Mouse (Mus musculus) midbrain, embryonic 13.5 days (tissue): Measurements from ENCODE around the gene Spem1. TPM values are rescaled to one million over a fixed set of nuclear protein-coding genes. Genes with fewer than 3 reads are reported as not detected.

Source experiments
- ATAC-seq: fragments of 200-750 bp; cut with Nextera tagmentation; 2 replicates; pipeline ENCODE4 v1.8.0; 2017; ENCODE audit warnings: mild to moderate bottlenecking, moderate TSS enrichment, moderate library complexity
- H3K27ac ChIP-seq: fragments of 300-500 bp; sonication (generic); 2 replicates; pipeline ENCODE4 v1.5.1; 2015; ENCODE audit warnings: inconsistent platforms, mild to moderate bottlenecking, moderate library complexity
- H3K27me3 ChIP-seq: fragments of 300-500 bp; sonication (generic); 2 replicates; pipeline ENCODE4 v1.6.1; 2015; ENCODE audit warnings: mild to moderate bottlenecking, inconsistent platforms
- H3K36me3 ChIP-seq: fragments of 300-500 bp; sonication (generic); 2 replicates; pipeline ENCODE4 v1.6.1; 2015; ENCODE audit warnings: mild to moderate bottlenecking, inconsistent platforms
- H3K4me1 ChIP-seq: fragments of 300-500 bp; sonication (generic); replicated peaks from 2 replicates; pipeline ENCODE4 v1.6.1; 2015; ENCODE audit warnings: inconsistent platforms
- H3K4me2 ChIP-seq: fragments of 300-500 bp; sonication (generic); replicated peaks from 2 replicates; pipeline ENCODE4 v1.6.1; 2015; ENCODE audit warnings: moderate library complexity, mild to moderate bottlenecking, inconsistent platforms
- H3K4me3 ChIP-seq: fragments of 300-500 bp; sonication (generic); replicated peaks from 2 replicates; pipeline ENCODE4 v1.5.1; 2015; ENCODE audit warnings: mild to moderate bottlenecking, inconsistent platforms
- H3K9ac ChIP-seq: fragments of 300-500 bp; sonication (generic); replicated peaks from 2 replicates; pipeline ENCODE4 v1.6.1; 2015; ENCODE audit warnings: mild to moderate bottlenecking, inconsistent platforms
- H3K9me3 ChIP-seq: fragments of 300-500 bp; sonication (generic); 2 replicates; pipeline ENCODE4 v1.6.1; 2016; ENCODE audit warnings: mild to moderate bottlenecking, inconsistent platforms
- WGBS: fragments of 180-500 bp; shearing (Covaris S2); methylation state at CpG from one replicate; pipeline ENCODE4 v1.1.7; 2015; 5-methylcytosine and 5-hydroxymethylcytosine counted together
- polyA plus RNA-seq: library from polyadenylated mRNA; unstranded; fragments of >200 nt; fragmentation: Nextera tagmentation; extraction: Ambion mirVana; gene quantifications from 2 replicates; pipeline ENCODE4 v1.2.1, GENCODE M21; 2015

Spem1 gene
- polyA plus RNA-seq, 1 experiment from 2014 or later = 0.51 TPM

GRCm38 (mm10) chr11:69804972-69805909 lies 16.7 kb downstream of the Spem1 start, which contains the start of gene Tmem102:
Gene Tmem102, minus strand, starts transcription at chr11:69805624.
- peak within 1 kb of the TSS; percentile 59; the same call in 1 of the 2 replicates for H3K4me3 ChIP-seq
- ATAC-seq = no peak
- H3K27me3 ChIP-seq = peaks cover 44% of the 10 kb centered on the region
- WGBS = 6% methylated on average over 29 of the region's 29 CpGs
- no peaks in the 10 kb centered on the region for H3K9me3 ChIP-seq
- H3K36me3 ChIP-seq = no peaks in the 10 kb centered on the region
- H3K4me2 ChIP-seq = peak within 1 kb of the TSS; percentile 97
- peaks cover 49% of the 10 kb centered on the region for H3K4me1 ChIP-seq
- H3K9ac ChIP-seq = peak within 1 kb of the TSS; percentile 19; the same call in 1 of the 2 replicates
- H3K27ac ChIP-seq = no peak within 1 kb of the TSS

DNA sequence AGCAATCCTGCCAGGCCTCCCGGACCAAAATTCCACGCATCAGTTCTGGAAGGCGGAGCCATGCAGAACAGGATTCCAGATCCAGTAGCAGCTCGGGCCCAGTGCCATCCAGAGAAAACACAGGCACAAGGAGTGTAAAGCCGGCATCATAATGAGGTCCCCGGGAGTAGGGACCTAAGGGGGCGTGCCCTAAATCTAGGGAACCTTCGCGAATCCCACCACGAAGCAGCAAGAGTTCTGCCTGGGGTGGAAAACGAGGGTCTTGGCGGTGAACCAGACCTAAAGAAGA lies 17.4 kb downstream of the Spem1 start:
- Histone ChIP-seq H3K4me2 (peak overlapping the region; percentile 97), H3K4me3 (peak overlapping the region; percentile 59; the same call in 1 of the 2 replicates), H3K27ac (no peak overlapping the region), H3K4me1 (peaks cover 56% of the 10 kb centered on the region), H3K9me3 (no peaks in the 10 kb centered on the region), H3K36me3 (no peaks in the 10 kb centered on the region), H3K27me3 (peaks cover 44% of the 10 kb centered on the region), H3K9ac (peak overlapping the region; percentile 19; the same call in 1 of the 2 replicates)
- WGBS = 6% methylated on average over 12 of the region's 12 CpGs
- ATAC-seq = no peak

GRCm38 (mm10) chr11:69803786-69804651 lies 18.0 kb downstream of the Spem1 start:
- Histone ChIP-seq H3K27me3 (peaks cover 44% of the 10 kb centered on the region), H3K4me3 (peak overlapping the region; percentile 59), H3K4me1 (peaks cover 61% of the 10 kb centered on the region), H3K9me3 (no peaks in the 10 kb centered on the region), H3K4me2 (peak overlapping the region; percentile 97), H3K27ac (peak overlapping the region; percentile 64), H3K9ac (peak overlapping the region; percentile 81), H3K36me3 (no peaks in the 10 kb centered on the region)
- WGBS = 1% methylated on average over 60 of the region's 60 CpGs
- peak; percentile 40 for ATAC-seq

DNA sequence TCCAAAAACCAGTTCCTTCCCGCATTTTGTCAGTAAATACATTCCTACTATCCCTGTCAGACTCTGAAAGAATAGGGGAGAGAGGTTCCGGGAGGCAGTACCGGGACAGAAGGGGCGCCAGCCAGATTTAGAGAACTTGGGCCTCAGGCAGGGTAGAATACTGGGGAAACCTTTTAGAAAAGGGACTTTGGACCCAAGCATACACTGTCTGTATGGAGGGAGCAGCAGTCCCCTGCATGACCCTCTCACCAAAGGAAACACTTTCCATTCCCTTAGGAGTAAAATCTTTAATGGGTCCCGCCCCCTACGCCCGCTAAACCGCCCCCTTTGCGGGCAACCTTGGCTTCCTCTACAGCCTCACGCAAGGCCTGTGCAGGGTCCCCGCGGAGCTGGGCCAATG lies 18.7 kb downstream of the Spem1 start:
- Histone ChIP-seq H3K4me3 (peak overlapping the region; percentile 59), H3K27me3 (peaks cover 45% of the 10 kb centered on the region), H3K27ac (peak overlapping the region; percentile 64), H3K9ac (peak overlapping the region; percentile 81), H3K36me3 (no peaks in the 10 kb centered on the region), H3K4me2 (peak overlapping the region; percentile 97), H3K9me3 (no peaks in the 10 kb centered on the region), H3K4me1 (peaks cover 68% of the 10 kb centered on the region)
- ATAC-seq = no peak
- WGBS = 1% methylated on average over 12 of the region's 12 CpGs

GRCm38 (mm10) chr11:69802648-69803105 lies 19.3 kb downstream of the Spem1 start:
- peak; percentile 7; the same call in 1 of the 2 replicates for ATAC-seq

GRCm38 (mm10) chr11:69801379-69801977 lies 20.5 kb downstream of the Spem1 start, which contains the start of gene Fgf11:
Gene Fgf11, minus strand, starts transcription at chr11:69801857.
- peak within 1 kb of the TSS; percentile 97 for H3K4me2 ChIP-seq
- no peaks in the 10 kb centered on the region for H3K36me3 ChIP-seq
- peaks cover 68% of the 10 kb centered on the region for H3K4me1 ChIP-seq
- H3K9ac ChIP-seq = peak within 1 kb of the TSS; percentile 81
- H3K27ac ChIP-seq = peak within 1 kb of the TSS; percentile 96
- peaks cover 58% of the 10 kb centered on the region for H3K27me3 ChIP-seq
- H3K9me3 ChIP-seq = no peaks in the 10 kb centered on the region
- no peak for ATAC-seq
- H3K4me3 ChIP-seq = peak within 1 kb of the TSS; percentile 59
- under 1% methylated on average over 33 of the region's 33 CpGs for WGBS

More at GRCm38 (mm10) chr11:69802648-69803105, 19.3 kb downstream of the Spem1 start:
- H3K27me3 ChIP-seq = peaks cover 52% of the 10 kb centered on the region
- peak overlapping the region; percentile 81 for H3K9ac ChIP-seq
- 1% methylated on average over 33 of the region's 33 CpGs for WGBS
- H3K9me3 ChIP-seq = no peaks in the 10 kb centered on the region
- H3K4me2 ChIP-seq = peak overlapping the region; percentile 97
- no peaks in the 10 kb centered on the region for H3K36me3 ChIP-seq
- peaks cover 68% of the 10 kb centered on the region for H3K4me1 ChIP-seq
- peak overlapping the region; percentile 64 for H3K27ac ChIP-seq
- H3K4me3 ChIP-seq = peak overlapping the region; percentile 59

- Histone ChIP-seq H3K4me1 (peaks cover 71% of the 10 kb centered on the region), H3K36me3 (no peaks in the 10 kb centered on the region), H3K4me3 (peak overlapping the region; percentile 59), H3K27me3 (peaks cover 55% of the 10 kb centered on the region), H3K4me2 (peak overlapping the region; percentile 97), H3K9me3 (no peaks in the 10 kb centered on the region), H3K9ac (peak overlapping the region; percentile 81), H3K27ac (peak overlapping the region; percentile 96)
- 0% methylated on average over 36 of the region's 36 CpGs for WGBS
- peak; percentile 79 for ATAC-seq
These were observed 21.4 kb downstream of the Spem1 start for GRCm38 (mm10) chr11:69800392-69801197.

DNA sequence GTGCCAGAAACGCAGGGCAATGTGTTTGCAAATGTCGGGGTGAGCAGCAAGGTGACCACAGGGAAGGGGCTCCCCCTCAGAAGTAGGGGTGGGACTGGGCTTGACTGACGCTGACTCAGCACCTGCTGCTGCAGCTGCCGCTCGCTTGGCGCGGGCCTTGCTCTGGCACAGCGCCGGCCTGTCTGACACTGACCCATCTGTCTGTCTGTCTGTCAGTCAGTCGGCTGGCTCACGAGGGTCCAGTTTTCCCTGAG lies 21.9 kb downstream of the Spem1 start:
- Histone ChIP-seq H3K36me3 (no peaks in the 10 kb centered on the region), H3K4me3 (peak overlapping the region; percentile 59), H3K9ac (peak overlapping the region; percentile 81), H3K9me3 (no peaks in the 10 kb centered on the region), H3K27ac (peak overlapping the region; percentile 96), H3K4me1 (peaks cover 69% of the 10 kb centered on the region), H3K27me3 (peaks cover 50% of the 10 kb centered on the region), H3K4me2 (peak overlapping the region; percentile 97)
- ATAC-seq = peak; percentile 49
- 0% methylated on average over 11 of the region's 11 CpGs for WGBS

DNA sequence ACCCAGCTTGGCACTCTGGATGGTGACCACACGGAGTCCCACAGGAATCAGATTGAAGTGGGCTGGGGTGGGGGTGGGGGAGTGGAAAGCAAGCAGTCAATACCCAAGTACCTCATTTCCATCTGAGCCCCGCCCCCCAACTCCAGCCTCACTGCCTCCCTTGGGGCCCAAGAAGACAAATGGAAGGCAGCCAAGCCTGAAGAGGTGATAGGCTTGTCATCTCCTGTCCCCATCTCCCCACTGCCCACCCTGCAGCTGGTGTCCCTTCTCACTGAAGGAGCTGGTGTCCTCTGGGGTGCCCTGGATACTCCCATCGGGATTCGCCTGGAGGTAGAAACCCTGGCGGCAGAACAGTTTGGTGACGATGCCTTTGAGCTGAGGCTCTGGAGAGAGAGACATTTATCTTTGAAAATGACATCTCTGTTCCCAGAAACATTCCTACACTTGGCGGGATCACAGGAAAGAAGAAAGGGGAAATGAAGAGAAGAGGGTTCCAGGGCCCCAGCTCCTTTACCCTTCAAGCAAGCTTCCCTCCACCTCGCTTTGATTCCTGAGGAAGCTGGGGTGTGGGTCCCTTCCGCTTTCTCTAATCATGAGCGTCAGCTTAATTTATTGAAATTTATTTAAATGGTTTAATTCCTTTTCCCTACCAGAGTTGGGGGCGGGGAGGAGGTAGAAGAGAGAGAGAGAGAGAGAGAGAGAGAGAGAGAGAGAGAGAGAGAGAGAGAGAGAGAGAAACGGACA lies 22.4 kb downstream of the Spem1 start:
- peak overlapping the region; percentile 96 for H3K27ac ChIP-seq
- H3K36me3 ChIP-seq = no peaks in the 10 kb centered on the region
- peaks cover 64% of the 10 kb centered on the region for H3K4me1 ChIP-seq
- H3K27me3 ChIP-seq = peaks cover 49% of the 10 kb centered on the region
- no peak for ATAC-seq
- peak overlapping the region; percentile 97 for H3K4me2 ChIP-seq
- no peaks in the 10 kb centered on the region for H3K9me3 ChIP-seq
- WGBS = 8% methylated on average over 12 of the region's 12 CpGs
- peak overlapping the region; percentile 59 for H3K4me3 ChIP-seq
- H3K9ac ChIP-seq = peak overlapping the region; percentile 81

DNA sequence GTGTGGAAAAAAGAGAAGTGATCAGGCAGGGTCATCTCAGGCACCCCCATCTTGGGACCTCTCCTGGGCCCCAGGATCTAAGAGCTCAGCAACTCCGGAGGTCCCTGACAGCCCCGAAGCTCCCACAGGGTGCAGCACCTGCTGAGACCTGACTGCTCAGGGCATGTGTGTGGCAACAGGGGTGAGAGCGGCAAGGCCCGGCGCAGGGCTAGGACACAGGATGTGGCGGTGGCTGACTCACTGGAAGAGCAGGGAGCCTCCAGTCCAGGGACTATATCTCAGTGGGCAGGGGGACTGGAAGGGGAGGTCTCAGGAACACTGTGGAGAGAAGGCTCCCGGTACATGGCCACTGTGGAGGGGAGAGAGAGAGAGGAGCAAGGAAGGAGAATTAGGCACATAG lies 24.1 kb downstream of the Spem1 start:
- peaks cover 48% of the 10 kb centered on the region for H3K4me1 ChIP-seq
- H3K4me3 ChIP-seq = no peak overlapping the region
- ATAC-seq = no peak
- no peak overlapping the region for H3K9ac ChIP-seq
- no peaks in the 10 kb centered on the region for H3K36me3 ChIP-seq
- no peaks in the 10 kb centered on the region for H3K9me3 ChIP-seq
- 83% methylated on average over 7 of the region's 7 CpGs for WGBS
- H3K27me3 ChIP-seq = peaks cover 56% of the 10 kb centered on the region
- H3K27ac ChIP-seq = no peak overlapping the region
- no peak overlapping the region for H3K4me2 ChIP-seq
